Mouse (Mus musculus): Measurements from ENCODE around the gene Actn4.

The Actn4 gene

GRCm38 (mm10) chr7:28961927-28962670 is at the start of gene Actn4:
Gene Actn4, minus strand, starts transcription at chr7:28962340.
- DNase-seq (ENCODE audit: extremely low spot score, low read depth, low spot score), result peak; percentile 83

DNA sequence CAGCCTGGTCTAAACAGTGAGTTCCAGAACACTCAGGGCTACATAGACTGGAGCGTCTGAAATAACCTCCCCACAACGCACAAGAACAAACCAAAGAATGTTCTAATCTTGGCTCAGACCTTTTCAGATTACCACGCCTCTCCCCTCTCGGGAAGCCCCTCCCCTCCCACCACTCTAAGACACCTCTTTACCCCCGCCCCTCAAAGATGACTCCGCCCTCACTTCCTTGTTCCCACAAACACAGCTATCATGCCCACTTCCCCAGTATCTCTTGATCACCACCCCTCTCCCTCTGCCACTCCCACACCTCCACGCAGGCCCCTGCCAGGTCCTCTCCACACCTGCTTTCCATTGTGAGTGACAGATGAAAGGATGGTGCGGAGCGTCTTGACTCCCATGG is 46.6 kb upstream of the Actn4 start:
- DNase-seq (ENCODE audit: extremely low spot score, low read depth, low spot score), result no peak

- DNase-seq (ENCODE audit: extremely low spot score, low read depth, low spot score), result no peak
Measured at GRCm38 (mm10) chr7:29008171-29008570, 46.0 kb upstream of the Actn4 start.

DNA sequence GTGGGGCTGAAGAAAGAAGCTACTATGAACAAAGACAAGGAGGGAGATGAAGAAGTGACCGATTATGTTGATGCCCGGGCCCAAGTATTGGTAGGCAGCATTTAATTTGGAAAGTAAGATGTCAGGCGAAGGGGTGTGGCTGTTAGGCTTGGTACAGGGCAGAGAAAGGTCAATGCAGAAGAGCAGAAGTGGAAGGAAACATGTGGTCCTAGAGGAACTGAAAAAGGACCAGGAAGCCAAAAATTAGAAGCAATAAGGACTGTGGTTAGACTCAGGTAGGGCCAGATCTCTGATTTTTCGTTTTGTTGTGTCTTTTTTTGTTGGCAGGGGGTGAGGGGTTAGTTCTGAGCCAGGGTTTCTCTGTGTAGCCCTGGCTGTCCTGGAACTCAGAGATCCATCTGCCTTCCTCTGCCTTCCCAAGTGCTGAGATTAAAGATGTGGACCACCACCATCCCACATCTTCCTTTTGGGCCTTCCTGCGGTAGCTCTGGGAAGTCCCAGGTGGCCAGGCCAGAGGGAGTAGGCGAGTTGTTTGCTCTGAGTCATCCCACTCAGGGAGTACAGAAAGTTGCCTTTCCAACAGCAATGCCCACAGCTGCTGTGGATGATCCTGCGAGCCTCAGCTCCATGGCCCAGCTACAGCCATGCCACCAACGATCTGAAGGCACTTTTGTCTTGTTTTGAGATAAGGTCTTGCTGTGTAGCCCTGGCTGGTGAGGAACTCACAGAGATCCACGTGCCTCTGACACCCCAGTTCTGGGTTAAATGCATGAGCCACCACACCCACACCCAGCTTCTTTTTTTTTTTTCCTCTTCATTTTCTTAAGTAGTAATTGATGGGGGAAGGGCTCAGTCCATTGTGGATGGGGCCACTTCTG is 45.3 kb upstream of the Actn4 start:
- DNase-seq (ENCODE audit: extremely low spot score, low read depth, low spot score), result no peak

GRCm38 (mm10) chr7:29000651-29001605 is 38.8 kb upstream of the Actn4 start:
- peak; percentile 57 for DNase-seq (ENCODE audit: extremely low spot score, low read depth, low spot score)

DNA sequence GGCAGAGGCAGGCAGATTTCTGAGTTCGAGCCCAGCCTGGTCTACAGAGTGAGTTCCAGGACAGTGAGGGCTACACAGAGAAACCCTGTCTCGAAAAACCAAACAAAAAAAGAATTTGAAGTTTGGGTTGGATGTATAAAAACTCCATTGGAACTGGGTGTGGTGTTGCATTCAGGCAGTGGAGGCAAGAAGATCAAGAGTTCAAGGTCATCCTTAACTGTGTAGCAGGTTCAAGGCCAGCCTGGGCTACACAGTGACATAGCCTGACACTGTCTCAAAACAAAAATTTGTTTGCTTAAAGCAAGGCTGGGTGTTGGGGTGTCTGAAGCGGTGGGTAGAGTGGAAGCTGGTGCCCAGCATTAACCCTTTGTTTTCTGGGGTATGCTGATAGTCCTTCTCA is 31.3 kb upstream of the Actn4 start:
- no peak for DNase-seq (ENCODE audit: extremely low spot score, low read depth, low spot score)

- DNase-seq (ENCODE audit: extremely low spot score, low read depth, low spot score), result no peak
Measured at GRCm38 (mm10) chr7:28992997-28993396, 30.9 kb upstream of the Actn4 start.

DNA sequence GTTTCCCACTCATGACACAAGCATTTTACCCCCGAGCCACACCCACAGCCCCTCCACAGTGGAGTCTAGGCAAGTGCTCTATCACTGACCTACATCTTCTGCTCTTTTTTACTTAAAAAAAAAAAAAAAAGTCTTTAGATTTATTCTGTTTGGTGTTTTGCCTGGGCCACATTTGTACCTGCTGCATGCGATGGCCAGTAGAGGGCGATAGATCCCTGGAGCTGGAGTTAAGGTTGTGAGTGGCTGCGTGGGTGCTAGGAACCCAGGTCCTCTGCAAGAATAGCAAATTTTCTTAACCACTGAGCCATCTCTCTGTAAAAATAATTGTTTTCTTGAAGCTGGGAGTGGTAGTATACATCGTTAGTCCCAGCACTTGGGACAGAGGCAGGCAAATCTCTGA is 29.5 kb upstream of the Actn4 start:
- DNase-seq (ENCODE audit: extremely low spot score, low read depth, low spot score), result no peak

GRCm38 (mm10) chr7:28990766-28991273 is 28.7 kb upstream of the Actn4 start:
- DNase-seq (ENCODE audit: extremely low spot score, low read depth, low spot score), result no peak

- no peak for DNase-seq (ENCODE audit: extremely low spot score, low read depth, low spot score)
Measured at GRCm38 (mm10) chr7:28985207-28985606, 23.1 kb upstream of the Actn4 start.

DNA sequence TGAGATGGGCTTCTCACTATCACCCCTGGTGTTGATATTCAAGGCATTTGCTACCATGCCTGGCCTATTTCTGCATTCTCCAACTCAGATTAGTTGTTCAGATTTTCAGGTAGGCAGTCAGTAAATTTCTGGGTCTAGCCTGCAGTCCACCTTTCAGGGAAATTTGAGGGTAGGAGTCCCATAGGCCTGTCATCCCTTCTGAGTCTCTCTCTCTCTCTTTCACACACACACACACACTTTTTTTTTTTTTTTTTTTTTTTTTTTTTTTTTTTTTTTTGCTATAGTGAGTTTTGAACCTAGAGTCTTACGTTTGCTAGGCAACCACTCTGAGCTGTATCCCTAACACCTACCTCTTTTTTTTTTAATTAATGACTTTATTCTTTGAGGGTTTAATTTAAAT is 22.3 kb upstream of the Actn4 start:
- DNase-seq (ENCODE audit: extremely low spot score, low read depth, low spot score), result no peak

GRCm38 (mm10) chr7:28983849-28984248 is 21.7 kb upstream of the Actn4 start:
- DNase-seq (ENCODE audit: extremely low spot score, low read depth, low spot score), result no peak

GRCm38 (mm10) chr7:28983141-28983564 is 21.0 kb upstream of the Actn4 start:
- no peak for DNase-seq (ENCODE audit: extremely low spot score, low read depth, low spot score)

- DNase-seq (ENCODE audit: extremely low spot score, low read depth, low spot score), result no peak
Measured at GRCm38 (mm10) chr7:28982274-28983013, 20.3 kb upstream of the Actn4 start.

DNA sequence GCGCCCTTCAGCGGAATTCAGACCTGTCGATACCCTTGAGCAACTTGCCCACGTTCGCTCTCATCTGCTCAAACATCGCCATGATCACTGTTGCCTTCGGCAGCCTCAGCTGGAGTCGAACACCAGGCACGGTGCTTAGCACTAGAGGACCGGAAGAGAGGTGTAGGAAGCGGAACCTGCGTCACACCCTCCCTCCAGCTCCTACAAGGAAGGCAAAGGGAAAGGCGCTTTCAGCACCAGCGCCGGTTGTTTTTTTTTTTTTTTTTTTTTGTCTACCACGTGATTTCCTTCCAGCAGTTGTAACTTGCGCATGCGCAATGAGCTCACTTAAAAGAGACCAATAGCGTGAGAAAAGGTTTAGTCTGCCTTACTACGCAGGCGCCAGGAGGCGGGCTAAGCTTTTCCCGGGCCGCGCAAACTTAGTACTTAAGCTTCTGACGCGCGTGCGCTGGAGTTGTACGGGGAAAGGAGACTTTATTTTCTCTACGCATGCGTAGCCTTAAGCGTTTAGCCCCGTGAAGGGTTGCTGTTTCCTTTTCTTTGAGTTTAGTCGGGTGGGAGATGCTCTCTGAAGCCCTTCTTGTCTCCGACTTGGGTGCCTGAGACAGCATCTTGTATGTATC is 19.6 kb upstream of the Actn4 start, which contains the start of the genes Eif3k and Map4k1:
Eif3k (minus strand) TSS at position 214 of the 623 bp plus-strand sequence.
Map4k1 (plus strand) TSS at position 400 of the 623 bp plus-strand sequence.
- peak; percentile 100 for DNase-seq (ENCODE audit: extremely low spot score, low read depth, low spot score)

- DNase-seq (ENCODE audit: extremely low spot score, low read depth, low spot score), result no peak
Measured at GRCm38 (mm10) chr7:28977556-28977955, 15.4 kb upstream of the Actn4 start.

DNA sequence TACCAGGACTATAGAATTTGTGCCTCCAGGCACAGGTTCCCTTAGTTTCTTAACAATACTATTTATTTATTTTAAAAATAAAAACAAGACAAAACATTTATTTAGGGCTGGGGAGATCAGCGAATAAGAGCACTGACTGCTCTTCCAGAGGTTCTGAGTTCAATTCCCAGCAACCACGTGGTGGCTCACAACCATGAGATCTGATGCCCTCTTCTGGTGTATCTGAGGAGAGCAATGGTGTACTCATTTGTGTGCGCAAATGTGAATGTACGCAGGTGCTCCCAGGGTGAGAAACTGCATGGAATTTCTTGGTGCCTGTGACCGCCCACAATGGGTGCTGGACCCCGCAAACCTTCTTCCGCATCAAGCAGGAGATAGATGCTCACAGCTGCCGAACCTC is 10.9 kb upstream of the Actn4 start:
- DNase-seq (ENCODE audit: extremely low spot score, low read depth, low spot score), result no peak

GRCm38 (mm10) chr7:28972542-28972985 is 10.4 kb upstream of the Actn4 start:
- no peak for DNase-seq (ENCODE audit: extremely low spot score, low read depth, low spot score)

GRCm38 (mm10) chr7:28971770-28972269 is 9.7 kb upstream of the Actn4 start:
- no peak for DNase-seq (ENCODE audit: extremely low spot score, low read depth, low spot score)

Data from hindlimb bud, embryonic 11.5 days (tissue).